Mouse (Mus musculus) hindbrain, embryonic 15.5 days (tissue): ENCODE results near the gene March4. TPM values are rescaled to one million over a fixed set of nuclear protein-coding genes. Genes with fewer than 3 reads are reported as not detected.

ENCODE experiments used
- ATAC-seq: fragments of 200-750 bp; cut with Nextera tagmentation; 2 replicates; pipeline ENCODE4 v1.8.0; 2017; ENCODE audit warnings: low read depth, moderate number of reproducible peaks, moderate TSS enrichment; ENCODE audit not compliant: low FRiP score
- H3K27ac ChIP-seq: fragments of 300-500 bp; sonication (generic); replicated peaks from 2 replicates; pipeline ENCODE4 v1.5.1; 2015; ENCODE audit warnings: mild to moderate bottlenecking, inconsistent platforms
- H3K27me3 ChIP-seq: fragments of 300-500 bp; sonication (generic); 2 replicates; pipeline ENCODE4 v1.6.1; 2015; ENCODE audit warnings: control low read depth, inconsistent platforms
- H3K36me3 ChIP-seq: fragments of 300-500 bp; sonication (generic); 2 replicates; pipeline ENCODE4 v1.6.1; 2015; ENCODE audit warnings: control low read depth, inconsistent platforms
- H3K4me1 ChIP-seq: fragments of 300-500 bp; sonication (generic); replicated peaks from 2 replicates; pipeline ENCODE4 v1.6.1; 2015; ENCODE audit warnings: control low read depth, inconsistent platforms
- H3K4me2 ChIP-seq: fragments of 300-500 bp; sonication (generic); 2 replicates; pipeline ENCODE4 v1.6.1; 2015; ENCODE audit warnings: moderate library complexity, mild to moderate bottlenecking, inconsistent platforms
- H3K4me3 ChIP-seq: fragments of 300-500 bp; sonication (generic); 2 replicates; pipeline ENCODE4 v1.5.1; 2015; ENCODE audit warnings: mild to moderate bottlenecking, inconsistent platforms
- H3K9ac ChIP-seq: fragments of 300-500 bp; sonication (generic); 2 replicates; pipeline ENCODE4 v1.6.1; 2015; ENCODE audit warnings: inconsistent platforms
- H3K9me3 ChIP-seq: fragments of 300-500 bp; sonication (generic); 2 replicates; pipeline ENCODE4 v1.6.1; 2016; ENCODE audit warnings: control low read depth, inconsistent platforms
- WGBS: fragments of 180-500 bp; shearing (Covaris S2); methylation state at CpG from one replicate; pipeline ENCODE4 v1.1.7; 2015; 5-methylcytosine and 5-hydroxymethylcytosine counted together
- polyA plus RNA-seq: library from polyadenylated mRNA; unstranded; fragments of >200 nt; fragmentation: Nextera tagmentation; extraction: Ambion mirVana; gene quantifications from 2 replicates; pipeline ENCODE4 v1.2.1, GENCODE M21; 2015

Gene March4
- polyA plus RNA-seq, 1 experiment from 2014 or later, result 12.2 TPM

GRCm38 (mm10) chr1:72434510-72434909, 102.2 kb downstream of the March4 start:
- 0 out of 2 replicates have a peak, but pooled peaks cover 5% of the 10 kb centered on the region for H3K36me3 ChIP-seq
- H3K9ac ChIP-seq, result no peak overlapping the region
- ATAC-seq, result no peak
- no peak overlapping the region for H3K4me2 ChIP-seq
- H3K4me1 ChIP-seq, result 0 out of 2 replicates have a peak, but pooled peaks cover 5% of the 10 kb centered on the region
- H3K27ac ChIP-seq, result no peak overlapping the region
- no peaks in the 10 kb centered on the region for H3K27me3 ChIP-seq
- H3K9me3 ChIP-seq, result no peaks in the 10 kb centered on the region
- 53% methylated on average over 3 of the region's 3 CpGs for WGBS
- no peak overlapping the region for H3K4me3 ChIP-seq

GRCm38 (mm10) chr1:72432579-72432978, 104.2 kb downstream of the March4 start:
- Histone ChIP-seq H3K4me3 (no peak overlapping the region), H3K4me2 (no peak overlapping the region), H3K27ac (no peak overlapping the region), H3K9ac (no peak overlapping the region), H3K27me3 (no peaks in the 10 kb centered on the region), H3K4me1 (no peaks in the 10 kb centered on the region), H3K36me3 (0 out of 2 replicates have a peak, but pooled peaks cover 7% of the 10 kb centered on the region), H3K9me3 (no peaks in the 10 kb centered on the region)
- ATAC-seq, result no peak
- 93% methylated on average over 1 of the region's 1 CpGs for WGBS

DNA sequence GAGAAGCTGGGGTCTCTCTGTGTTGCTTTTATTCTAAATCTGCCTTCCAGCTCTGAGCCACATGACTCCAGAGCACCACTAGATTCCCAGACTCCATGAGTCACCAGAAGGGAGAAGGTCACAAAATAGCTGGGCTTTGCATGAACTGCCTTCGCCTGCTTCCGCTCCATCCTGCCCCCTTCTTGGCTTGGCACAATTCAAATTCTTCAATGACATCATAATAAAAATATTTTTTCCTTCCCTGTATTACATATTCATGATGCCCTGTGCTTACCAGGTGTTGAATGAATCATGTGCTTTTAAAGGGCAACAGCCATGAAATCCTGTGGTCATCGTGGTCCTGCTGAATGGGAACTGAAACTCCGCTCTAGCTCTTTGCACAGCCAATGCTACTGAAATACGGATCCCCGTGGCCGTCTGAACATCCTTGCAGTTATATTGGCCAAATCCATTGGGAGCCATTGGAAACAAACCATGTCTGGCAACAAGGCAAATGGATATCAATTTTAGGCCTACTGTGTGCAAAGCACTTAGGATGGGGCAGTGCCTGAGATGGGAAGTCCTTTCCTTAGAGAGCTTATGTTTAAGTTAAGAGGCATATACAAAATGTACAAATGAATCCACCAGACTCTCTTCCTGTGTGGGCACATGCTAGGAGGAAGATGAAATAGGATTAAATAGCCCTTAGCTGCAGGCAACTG, 107.5 kb downstream of the March4 start:
- Histone ChIP-seq H3K36me3 (0 out of 2 replicates have a peak, but pooled peaks cover 7% of the 10 kb centered on the region), H3K9ac (no peak overlapping the region), H3K27ac (no peak overlapping the region), H3K9me3 (no peaks in the 10 kb centered on the region), H3K27me3 (no peaks in the 10 kb centered on the region), H3K4me1 (no peaks in the 10 kb centered on the region), H3K4me2 (no peak overlapping the region), H3K4me3 (no peak overlapping the region)
- WGBS, result 86% methylated on average over 7 of the region's 7 CpGs
- ATAC-seq, result no peak

GRCm38 (mm10) chr1:72428526-72428925, 108.2 kb downstream of the March4 start:
- peak; percentile 40; the same call in 1 of the 2 replicates for ATAC-seq
- H3K9ac ChIP-seq, result no peak overlapping the region
- no peak overlapping the region for H3K27ac ChIP-seq
- no peaks in the 10 kb centered on the region for H3K4me1 ChIP-seq
- H3K36me3 ChIP-seq, result 0 out of 2 replicates have a peak, but pooled peaks cover 7% of the 10 kb centered on the region
- no peaks in the 10 kb centered on the region for H3K9me3 ChIP-seq
- 91% methylated on average over 8 of the region's 8 CpGs for WGBS
- no peak overlapping the region for H3K4me2 ChIP-seq
- no peak overlapping the region for H3K4me3 ChIP-seq
- H3K27me3 ChIP-seq, result no peaks in the 10 kb centered on the region

- no peak for ATAC-seq
- Histone ChIP-seq H3K4me1 (no peaks in the 10 kb centered on the region), H3K4me3 (no peak overlapping the region), H3K27ac (no peak overlapping the region), H3K36me3 (0 out of 2 replicates have a peak, but pooled peaks cover 7% of the 10 kb centered on the region), H3K9me3 (no peaks in the 10 kb centered on the region), H3K27me3 (no peaks in the 10 kb centered on the region), H3K4me2 (no peak overlapping the region), H3K9ac (no peak overlapping the region)
- WGBS, result 85% methylated on average over 4 of the region's 4 CpGs
Observed at GRCm38 (mm10) chr1:72426456-72426855, 110.3 kb downstream of the March4 start.

DNA sequence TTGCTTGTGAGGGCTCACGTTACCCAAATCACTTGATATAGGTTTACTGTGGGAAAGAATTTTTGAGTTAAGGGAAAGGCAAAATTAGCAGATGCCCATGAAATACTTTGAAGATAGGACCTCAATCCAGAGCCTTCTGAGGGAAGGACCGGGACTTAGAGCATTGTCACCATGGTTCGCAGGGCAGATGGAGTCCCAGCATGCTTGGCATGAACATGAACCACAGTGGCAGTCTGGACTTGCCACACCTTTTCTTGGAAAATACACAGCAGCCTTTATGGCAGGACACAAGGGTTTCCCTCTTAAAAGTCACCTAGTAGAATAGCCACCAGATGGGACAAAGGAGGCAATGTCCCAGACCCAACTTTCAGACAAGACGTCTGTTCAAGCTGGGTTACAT, 114.6 kb downstream of the March4 start:
- H3K4me2 ChIP-seq, result no peak overlapping the region
- WGBS, result 88% methylated on average over 4 of the region's 4 CpGs
- no peaks in the 10 kb centered on the region for H3K36me3 ChIP-seq
- no peak for ATAC-seq
- no peak overlapping the region for H3K27ac ChIP-seq
- no peak overlapping the region for H3K9ac ChIP-seq
- H3K27me3 ChIP-seq, result no peaks in the 10 kb centered on the region
- H3K4me1 ChIP-seq, result peaks cover 8% of the 10 kb centered on the region; the same call in 1 of the 2 replicates
- no peak overlapping the region for H3K4me3 ChIP-seq
- H3K9me3 ChIP-seq, result no peaks in the 10 kb centered on the region

GRCm38 (mm10) chr1:72420220-72420619, 116.5 kb downstream of the March4 start:
- Histone ChIP-seq H3K9ac (no peak overlapping the region), H3K4me2 (no peak overlapping the region), H3K4me3 (no peak overlapping the region), H3K36me3 (no peaks in the 10 kb centered on the region), H3K27ac (no peak overlapping the region), H3K4me1 (peaks cover 8% of the 10 kb centered on the region; the same call in 1 of the 2 replicates), H3K27me3 (no peaks in the 10 kb centered on the region), H3K9me3 (no peaks in the 10 kb centered on the region)
- 54% methylated on average over 2 of the region's 2 CpGs for WGBS
- no peak for ATAC-seq

- Histone ChIP-seq H3K9ac (no peak overlapping the region), H3K4me3 (no peak overlapping the region), H3K4me1 (peaks cover 18% of the 10 kb centered on the region), H3K36me3 (no peaks in the 10 kb centered on the region), H3K27me3 (no peaks in the 10 kb centered on the region), H3K27ac (peak overlapping the region; percentile 17; the same call in 1 of the 2 replicates), H3K9me3 (no peaks in the 10 kb centered on the region), H3K4me2 (no peak overlapping the region)
- no peak for ATAC-seq
- WGBS, result 44% methylated on average over 8 of the region's 8 CpGs
Observed at GRCm38 (mm10) chr1:72418744-72419655, 117.7 kb downstream of the March4 start.

GRCm38 (mm10) chr1:72414561-72415253, 122.0 kb downstream of the March4 start:
- Histone ChIP-seq H3K36me3 (no peaks in the 10 kb centered on the region), H3K9ac (no peak overlapping the region), H3K27ac (peak overlapping the region; percentile 12), H3K27me3 (no peaks in the 10 kb centered on the region), H3K4me1 (peaks cover 19% of the 10 kb centered on the region), H3K4me3 (no peak overlapping the region), H3K9me3 (no peaks in the 10 kb centered on the region), H3K4me2 (no peak overlapping the region)
- ATAC-seq, result peak; percentile 9; the same call in 1 of the 2 replicates
- WGBS, result 29% methylated on average over 8 of the region's 8 CpGs

GRCm38 (mm10) chr1:72414133-72414532, 122.6 kb downstream of the March4 start:
- Histone ChIP-seq H3K27me3 (no peaks in the 10 kb centered on the region), H3K9ac (no peak overlapping the region), H3K4me2 (no peak overlapping the region), H3K27ac (peak overlapping the region; percentile 12), H3K9me3 (no peaks in the 10 kb centered on the region), H3K4me3 (no peak overlapping the region), H3K36me3 (no peaks in the 10 kb centered on the region), H3K4me1 (peaks cover 17% of the 10 kb centered on the region)
- ATAC-seq, result peak; percentile 46; the same call in 1 of the 2 replicates
- WGBS, result 23% methylated on average over 8 of the region's 8 CpGs

DNA sequence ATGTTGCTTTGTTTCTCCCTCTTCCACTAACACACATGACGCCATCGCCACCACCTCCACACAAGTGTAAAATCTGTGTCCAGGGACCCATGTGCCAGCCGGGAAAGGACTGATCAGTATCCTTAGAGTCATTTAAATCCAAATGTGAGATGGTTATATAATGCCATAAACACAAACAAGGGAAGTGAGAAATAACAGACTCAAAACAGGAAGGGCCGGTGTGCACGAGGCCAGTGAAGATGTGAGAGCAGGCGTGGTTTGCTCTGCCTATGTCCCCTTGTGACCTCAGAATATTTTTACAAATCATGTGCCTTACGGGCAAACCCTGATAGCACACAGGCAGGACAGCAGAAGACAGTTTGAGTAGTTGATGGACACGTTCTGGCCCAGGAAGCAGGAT, 123.5 kb downstream of the March4 start:
- peaks cover 11% of the 10 kb centered on the region for H3K4me1 ChIP-seq
- no peak overlapping the region for H3K4me3 ChIP-seq
- no peak overlapping the region for H3K4me2 ChIP-seq
- 88% methylated on average over 8 of the region's 8 CpGs for WGBS
- H3K27me3 ChIP-seq, result no peaks in the 10 kb centered on the region
- H3K27ac ChIP-seq, result no peak overlapping the region
- H3K36me3 ChIP-seq, result no peaks in the 10 kb centered on the region
- no peak overlapping the region for H3K9ac ChIP-seq
- H3K9me3 ChIP-seq, result no peaks in the 10 kb centered on the region
- no peak for ATAC-seq
